Mouse (Mus musculus): Measurements from ENCODE around the gene Tex9.

Gene Tex9

DNA sequence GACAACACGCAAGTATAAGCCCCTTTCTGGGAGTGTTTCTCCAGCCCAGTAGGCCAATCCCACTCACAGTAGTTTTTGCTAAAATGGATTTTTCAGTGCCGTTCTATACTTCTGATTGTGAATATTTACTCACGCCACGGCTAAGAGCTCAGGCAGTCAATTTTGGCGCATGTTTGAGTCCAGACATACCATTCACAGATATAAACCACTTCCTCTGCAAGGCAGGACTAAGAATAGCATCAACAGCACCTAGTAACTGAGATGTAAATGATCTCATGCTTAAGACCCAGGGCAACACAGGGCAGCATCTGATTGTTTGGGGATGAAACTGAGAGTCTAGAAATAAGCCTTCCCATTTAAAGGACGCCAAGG, at the start of gene Tex9:
TSS of gene Tex9 (minus strand) at position 19 of the 372 bp plus-strand sequence.
- no peak for DNase-seq (ENCODE audit: low spot score)

DNA sequence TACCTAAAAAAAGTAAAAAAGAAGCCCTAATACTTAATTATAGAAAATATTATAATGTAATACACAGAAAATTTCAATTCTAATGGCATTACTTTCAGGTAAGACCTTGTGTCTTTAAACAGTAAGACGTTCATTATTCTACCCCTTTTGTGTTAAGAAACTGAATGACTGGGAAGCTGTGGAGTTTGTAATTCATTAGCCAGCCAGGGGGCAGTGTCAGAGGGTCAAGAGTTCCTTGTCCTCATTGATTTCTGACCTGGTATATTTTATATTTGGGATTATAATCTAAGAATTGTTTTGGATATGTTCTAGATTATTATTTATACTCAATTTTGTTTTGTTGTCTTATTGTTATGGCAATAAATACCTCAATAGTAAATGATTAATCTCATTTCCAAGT, 45.1 kb upstream of the Tex9 start:
- DNase-seq (ENCODE audit: low spot score), result no peak

DNA sequence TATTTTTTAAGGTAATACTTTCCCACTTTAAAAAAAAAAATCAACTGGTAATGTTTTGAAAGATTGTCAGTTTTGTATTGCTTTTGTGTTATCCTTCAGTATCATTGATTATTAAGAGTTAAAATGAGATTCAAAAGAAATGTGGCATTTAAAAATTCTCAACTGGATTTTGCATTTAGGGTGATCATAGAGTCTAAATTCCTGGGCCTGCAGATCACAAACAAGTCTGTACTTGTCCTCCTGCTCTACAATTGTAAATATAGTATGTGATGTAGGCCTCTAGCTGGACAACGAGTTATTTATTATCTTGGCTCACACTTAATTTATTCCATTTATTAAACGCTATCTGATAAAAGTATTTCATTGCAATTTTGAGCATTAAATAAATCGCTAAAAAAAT, 43.4 kb upstream of the Tex9 start:
- no peak for DNase-seq (ENCODE audit: low spot score)

DNA sequence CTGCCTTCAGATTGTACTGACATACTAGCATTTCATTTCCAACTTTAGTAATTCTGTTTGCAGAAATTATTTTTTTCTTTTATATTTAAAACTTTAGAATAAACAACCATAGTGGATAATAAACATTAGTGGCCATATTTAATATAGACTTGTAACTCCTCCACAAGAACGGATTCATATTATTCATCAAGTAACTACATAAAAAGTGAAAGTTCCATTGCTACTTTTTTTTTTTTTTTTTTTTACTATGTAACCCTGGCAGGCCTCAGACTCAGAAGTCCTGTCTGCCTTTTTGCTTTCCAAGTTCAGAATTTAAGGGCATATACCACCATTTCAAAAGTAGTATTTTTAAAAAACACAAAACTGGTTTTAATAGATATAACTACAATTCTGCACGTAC, 43.0 kb upstream of the Tex9 start:
- DNase-seq (ENCODE audit: low spot score), result no peak

DNA sequence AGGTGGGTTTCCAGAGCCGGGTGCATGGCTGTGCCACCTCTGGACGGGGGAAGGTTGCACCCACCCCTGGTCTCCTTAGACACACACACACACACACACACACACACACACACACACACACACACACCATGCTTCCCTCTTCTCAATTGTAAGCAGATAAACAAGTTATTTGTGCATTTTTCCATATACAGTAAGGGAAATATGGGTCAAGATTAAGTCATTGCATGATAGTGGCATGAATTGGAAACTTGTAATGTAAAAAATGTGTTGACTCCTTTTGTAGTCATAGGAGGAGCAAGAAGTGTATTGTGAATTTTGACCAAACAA, 41.0 kb upstream of the Tex9 start:
- no peak for DNase-seq (ENCODE audit: low spot score)

DNA sequence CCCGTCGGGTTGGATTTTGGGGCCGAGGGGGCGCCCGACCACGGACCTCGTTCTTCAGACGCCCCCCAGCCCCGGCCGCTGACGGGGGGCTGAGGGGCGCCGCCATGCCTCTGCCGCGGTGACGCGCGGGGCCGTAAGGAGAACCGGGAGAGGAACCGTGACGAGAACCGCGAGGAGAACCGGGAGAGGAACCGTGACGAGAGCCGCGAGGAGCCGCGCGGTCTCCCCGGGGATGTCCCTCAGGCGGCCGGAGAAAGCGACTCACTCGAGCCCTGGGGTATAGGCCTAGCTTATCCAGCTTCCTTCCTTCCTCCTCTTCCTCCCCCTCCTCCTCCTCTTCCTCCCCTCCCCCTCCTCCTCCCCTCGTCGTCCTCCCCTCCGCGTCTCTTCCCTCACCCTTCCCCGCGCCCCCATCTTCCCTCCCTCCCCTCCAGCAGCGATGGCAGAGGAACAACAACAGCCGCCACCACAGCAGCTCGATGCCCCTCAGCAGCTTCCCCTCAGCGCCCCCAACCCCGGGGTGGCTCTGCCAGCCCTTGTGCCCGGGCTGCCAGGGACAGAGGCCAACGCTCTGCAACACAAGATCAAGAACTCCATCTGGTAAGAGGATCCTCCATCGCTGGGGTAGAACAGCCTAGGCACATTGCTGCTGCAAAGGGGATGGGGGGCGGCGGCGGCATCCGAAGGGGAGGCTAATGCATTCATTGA, 40.5 kb upstream of the Tex9 start:
- DNase-seq (ENCODE audit: low spot score), result peak; percentile 42

DNA sequence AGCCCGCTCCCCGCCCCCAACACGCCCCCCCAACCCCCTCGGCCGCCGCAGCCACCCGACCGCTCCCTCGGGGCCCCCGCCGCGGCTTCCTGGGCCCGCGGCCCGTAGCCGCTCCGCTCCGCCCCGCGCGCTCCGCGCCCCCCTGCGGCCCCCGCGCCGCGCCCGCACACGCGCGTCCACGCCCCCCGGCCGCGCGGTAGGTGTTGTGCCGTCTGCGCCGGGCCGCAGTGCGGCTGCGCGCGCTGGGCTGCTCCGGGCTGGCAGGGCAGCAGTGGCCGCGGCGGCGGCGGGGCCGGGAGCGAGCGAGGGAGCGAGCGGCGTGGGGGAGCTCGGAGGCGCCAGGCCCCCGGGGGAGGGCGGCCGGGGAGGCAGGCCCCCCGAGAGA, 40.0 kb upstream of the Tex9 start, which contains the start of gene Rfx7:
TSS of gene Rfx7 (plus strand) at position 245 of the 385 bp plus-strand sequence.
- peak; percentile 77 for DNase-seq (ENCODE audit: low spot score)

DNA sequence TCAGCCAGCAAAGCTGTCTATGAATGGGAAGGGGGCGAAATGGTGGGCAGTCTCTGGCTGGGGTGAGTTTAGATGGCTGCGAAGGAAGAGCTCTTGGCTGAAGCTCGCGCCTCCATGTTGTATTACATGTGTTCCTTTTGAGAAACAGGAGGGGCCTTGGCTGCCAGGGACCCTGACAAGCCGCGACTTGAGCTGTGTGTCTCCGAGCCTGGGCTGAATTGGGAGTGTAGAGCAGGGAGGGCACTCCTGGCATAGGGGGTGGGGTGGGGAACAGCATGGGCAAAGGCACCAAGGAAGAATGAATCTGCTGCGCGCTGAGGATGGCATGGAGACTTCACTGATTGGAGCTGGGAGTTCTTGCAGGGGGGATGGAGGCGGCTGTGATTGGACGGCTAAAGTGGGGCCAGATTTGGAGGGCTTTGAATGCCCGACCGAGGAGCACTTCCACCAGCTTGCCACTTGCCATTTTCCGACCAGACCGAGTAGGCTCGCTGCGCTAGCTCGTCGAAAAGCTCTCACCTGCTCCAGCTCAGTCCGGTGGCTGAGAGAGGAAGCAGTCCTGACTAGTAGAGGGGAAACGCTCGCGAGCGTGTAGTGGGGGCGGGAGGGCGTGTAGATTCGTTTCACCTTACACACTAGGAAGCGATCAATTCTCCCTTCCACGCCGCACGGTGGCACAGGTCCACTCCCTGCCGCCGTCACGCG, 39.4 kb upstream of the Tex9 start:
- peak; percentile 82 for DNase-seq (ENCODE audit: low spot score)

DNA sequence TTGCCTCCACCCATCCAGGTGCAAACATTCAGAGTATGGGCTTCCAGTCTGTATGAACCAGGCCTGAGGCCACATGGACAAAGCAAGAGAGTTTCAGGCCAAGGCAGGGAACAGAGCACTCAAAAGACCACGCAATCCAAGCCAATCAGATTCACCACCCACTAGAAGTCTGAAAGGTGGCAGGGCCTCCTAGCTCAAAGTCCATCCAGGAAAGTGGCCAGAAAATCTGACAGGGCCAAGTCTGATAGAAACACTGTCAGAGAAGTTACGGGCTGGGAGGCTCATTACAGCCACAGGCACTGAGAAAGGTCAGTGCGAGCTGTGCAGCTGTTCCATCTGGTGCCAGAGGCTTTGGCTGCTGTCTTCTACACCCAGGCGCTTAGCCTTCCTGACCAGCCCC, 38.8 kb upstream of the Tex9 start:
- DNase-seq (ENCODE audit: low spot score), result no peak

DNA sequence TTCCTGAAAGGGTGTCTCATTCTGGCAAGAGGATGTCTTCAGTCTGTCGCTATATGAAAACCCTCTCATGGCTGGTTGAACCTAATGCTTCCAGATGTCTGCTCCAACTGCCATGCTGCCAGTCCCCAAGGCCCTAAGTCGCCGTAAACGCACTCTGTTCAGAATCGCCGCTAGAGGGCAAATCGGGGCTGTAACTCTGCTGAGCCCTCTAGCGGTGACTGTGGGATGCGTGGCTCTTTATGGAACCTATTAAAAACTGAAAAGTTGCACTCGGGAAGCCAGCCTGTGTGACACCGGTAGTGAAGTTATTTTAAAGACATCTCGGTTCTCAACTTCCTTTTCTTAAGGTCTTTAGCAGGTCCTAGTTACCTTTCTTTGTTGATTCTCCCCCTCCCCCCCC, 38.2 kb upstream of the Tex9 start:
- peak; percentile 91 for DNase-seq (ENCODE audit: low spot score)

DNA sequence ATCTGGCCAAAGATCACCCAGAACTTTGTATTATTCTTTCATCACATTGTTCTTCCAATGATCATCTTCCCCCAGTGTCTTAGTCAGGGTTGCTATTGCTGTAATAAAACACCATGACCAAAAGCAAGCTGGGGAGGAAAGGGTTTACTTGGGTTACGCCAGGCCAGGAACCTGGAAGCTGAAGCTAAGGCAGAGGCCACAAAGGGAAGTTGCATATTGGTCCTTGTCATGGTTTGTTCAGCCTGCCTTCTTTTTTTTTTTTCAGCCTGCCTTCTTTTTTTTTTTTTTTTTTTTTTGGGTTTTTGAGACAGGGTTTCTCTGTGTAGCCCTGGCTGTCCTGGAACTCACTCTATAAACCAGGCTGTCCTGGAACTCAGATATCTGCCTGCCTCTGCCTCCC, 34.1 kb upstream of the Tex9 start:
- no peak for DNase-seq (ENCODE audit: low spot score)

DNA sequence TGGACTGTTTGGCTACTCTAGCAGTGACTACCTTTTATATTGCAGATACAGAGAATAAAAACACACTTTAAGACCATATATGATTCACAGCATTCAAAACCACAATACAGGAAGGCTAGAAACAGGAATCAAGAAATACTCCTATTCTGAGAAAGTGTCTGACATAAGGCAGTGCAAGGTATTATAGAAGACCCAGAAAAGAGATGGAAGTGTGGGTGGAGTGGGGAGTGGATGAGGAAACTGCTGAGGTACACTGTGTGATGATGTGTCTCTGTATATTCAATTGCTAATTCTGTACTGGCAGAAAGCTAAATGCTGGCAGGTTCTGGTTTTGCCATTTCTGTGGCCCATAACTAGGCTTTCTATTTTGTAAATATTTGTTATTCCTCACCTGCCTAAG, 28.8 kb upstream of the Tex9 start:
- no peak for DNase-seq (ENCODE audit: low spot score)

DNA sequence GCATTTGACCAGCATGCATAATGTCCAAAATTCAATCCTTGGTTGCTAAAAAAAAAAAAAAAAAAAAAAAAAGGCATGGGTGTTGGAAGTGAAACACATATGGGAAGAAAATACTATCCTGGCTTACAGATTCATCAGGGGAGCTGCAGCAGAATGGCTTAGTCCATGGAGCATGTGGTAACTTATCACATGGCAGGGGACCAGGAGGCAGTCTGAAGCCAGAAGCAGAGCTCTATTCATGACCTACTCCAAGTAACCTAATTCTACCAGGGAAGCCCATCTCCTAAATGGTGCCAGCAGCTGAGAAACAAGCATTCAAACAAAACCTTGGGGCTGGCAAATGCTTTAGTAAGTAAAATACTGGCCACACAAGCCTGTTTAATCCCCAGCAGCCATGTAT, 27.2 kb upstream of the Tex9 start:
- no peak for DNase-seq (ENCODE audit: low spot score)

DNA sequence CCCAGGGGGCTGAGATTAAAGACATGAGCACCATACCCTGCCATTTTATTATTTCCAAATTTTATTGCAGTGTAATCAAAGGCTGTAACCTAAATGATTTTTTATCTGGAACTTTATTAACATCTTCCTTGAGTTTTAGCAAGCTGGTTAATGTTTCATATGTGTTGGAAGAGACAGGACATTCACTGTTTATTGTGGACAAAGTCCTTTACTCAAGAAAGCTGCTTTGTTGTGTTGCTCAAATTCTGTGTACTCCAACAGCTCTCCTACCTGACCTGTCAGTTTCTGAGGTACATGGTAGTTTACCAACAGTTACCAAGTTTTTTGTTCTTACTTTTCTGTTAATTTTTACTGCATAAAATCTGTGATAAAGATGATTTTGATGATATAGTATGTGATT, 23.4 kb upstream of the Tex9 start:
- no peak for DNase-seq (ENCODE audit: low spot score)

DNA sequence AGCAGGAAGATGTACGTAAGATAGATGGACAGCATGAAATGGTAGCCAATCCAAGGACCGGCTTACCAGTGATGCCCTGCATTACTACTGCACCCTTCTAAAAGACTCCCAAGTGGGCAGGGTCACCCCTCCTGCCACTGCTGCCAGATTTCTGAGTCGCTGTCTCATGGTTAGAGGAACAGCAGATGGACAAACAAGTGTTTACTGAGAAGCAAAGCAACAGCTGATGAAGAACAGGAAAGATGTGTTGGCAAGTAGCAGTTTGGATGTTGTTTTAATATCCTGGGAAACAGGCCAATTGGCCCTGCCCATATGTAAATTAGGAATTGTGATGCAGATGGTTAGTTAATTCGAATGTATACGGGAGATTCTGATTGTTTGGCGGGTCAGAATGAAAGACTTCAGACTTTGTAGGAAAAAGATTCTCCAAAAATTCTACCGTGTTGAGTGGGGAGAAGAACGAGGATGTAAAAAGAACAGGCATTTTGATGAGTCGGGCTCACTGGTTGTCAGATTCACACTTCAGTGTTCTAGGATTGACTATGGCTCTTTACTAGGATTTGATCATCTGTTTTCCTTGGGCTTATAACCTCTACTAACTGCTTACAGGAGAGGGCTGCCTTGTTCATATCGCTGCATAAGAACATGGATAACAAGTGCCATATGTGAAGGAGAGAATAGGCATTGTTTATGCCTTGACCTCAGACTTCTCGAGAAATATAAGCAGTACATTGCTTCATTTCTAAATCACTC, 20.4 kb upstream of the Tex9 start:
- DNase-seq (ENCODE audit: low spot score), result no peak

DNA sequence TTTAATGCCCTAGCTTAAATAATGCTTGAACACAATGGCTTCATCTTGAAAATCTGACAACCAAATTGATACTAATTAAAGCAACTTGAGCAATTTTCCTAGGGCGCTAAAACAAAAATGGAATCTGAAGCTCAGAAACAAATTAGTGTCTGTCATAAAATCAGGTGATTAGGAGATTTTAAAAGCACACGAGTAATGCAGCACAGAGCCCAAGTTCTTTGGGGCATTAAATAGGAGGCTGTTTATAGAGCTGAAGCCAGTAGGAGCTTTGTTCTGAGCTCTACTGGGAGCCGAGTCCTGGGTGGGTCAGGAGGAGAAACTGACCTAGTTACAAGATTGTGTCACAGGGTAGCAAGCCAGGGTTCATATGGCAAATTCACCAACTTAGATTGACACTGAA, 5.2 kb upstream of the Tex9 start:
- no peak for DNase-seq (ENCODE audit: low spot score)

DNA sequence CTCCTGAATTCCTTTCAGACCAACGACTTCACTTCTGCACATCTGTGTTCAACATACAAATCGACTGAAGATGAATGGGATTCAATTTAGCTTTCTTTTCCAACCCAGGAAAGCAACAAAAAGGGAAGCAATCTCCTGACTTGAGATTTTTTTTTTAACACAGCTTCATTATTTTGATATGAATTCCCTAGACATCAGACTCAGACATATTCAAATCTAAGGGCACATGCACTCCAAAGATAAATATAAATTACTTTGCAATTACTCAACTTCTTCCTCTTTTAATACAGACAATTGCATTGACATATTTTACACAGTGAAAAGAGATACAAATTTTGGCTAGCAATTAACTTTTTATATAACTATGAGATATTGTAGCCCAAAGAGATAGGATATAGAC, 4.7 kb upstream of the Tex9 start:
- no peak for DNase-seq (ENCODE audit: low spot score)

DNA sequence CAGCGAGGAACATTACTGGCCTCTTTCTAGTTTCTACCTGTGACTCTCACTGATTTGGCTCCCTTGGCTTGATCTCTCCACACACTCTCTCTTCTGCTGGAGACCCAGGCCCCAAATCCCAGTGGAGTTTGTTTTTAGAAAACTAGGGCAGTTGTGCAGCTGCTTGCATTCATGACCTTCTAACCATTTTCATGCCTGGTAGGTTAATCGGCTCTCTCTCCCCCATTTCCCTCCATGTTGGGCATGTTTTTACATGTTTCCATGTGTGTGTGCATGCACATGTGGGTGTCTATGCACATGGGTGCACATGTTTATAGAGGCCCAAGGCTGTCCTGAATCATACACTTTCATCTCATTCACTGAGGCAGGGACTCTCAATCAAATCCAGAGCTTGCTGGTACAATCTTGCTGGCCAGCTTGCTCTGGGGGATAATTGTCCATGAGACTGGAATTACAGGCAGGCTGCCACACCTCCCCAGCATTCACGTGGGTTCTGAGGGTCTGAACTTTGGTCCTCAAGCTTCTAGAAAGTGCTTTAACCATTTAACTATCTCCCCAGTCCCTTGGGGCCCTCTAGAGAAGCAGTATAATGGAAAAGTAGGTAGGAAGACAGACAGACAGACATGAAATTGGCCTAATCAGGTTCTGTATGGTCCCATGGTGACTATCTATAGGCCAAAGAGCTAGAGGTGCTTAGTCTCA, 2.1 kb upstream of the Tex9 start:
- DNase-seq (ENCODE audit: low spot score), result no peak

DNA sequence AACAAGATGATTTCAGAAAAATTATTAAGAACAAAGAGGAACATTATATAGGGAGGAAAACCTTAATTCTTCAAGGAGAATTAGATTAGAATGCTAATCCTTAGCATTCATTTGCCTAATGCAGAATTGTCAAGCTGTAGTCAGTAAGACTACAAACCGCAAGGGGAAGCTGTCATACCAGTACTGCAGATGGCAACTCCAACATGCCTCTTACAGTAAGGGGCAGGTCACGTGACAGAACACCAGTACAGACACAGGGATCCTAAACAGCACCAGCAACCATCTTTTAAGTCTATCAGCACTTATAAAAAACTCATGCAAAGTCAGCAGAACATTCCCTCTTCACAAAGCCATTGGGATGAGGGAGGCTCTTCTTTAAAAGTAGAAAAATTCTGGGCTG, 1.5 kb upstream of the Tex9 start:
- DNase-seq (ENCODE audit: low spot score), result no peak

DNA sequence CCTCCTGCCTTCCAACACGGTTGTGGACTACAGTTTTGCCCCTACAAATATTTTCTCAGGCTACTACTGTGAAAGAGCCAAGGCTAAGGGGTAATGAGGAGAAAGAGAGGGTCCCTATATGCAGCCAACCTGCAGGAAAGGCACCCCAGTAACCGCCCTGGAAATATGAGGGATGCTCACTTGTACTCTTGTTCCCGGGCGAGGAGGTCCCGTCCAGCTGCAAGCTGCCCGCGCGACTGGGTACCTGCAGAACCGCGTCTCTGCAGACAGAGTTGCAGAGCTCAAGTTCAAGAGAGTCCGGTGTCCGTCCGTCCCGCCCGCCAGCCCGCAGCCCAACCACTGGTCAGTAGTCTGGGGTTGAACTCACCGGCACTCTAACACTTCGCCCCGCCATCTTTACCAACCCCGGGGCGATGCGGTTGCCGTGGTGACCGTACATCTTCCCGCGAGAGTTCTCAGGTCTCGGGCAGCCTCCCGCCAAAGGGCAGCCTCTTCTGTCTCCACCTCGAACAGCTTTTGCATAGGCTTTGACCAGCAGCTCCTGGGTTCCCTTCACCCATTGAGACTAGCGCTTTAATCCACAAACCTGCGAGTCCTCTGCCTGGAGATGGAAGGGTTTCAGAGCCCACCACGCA, 336 bp downstream of the Tex9 start:
- DNase-seq (ENCODE audit: low spot score), result peak; percentile 88

DNA sequence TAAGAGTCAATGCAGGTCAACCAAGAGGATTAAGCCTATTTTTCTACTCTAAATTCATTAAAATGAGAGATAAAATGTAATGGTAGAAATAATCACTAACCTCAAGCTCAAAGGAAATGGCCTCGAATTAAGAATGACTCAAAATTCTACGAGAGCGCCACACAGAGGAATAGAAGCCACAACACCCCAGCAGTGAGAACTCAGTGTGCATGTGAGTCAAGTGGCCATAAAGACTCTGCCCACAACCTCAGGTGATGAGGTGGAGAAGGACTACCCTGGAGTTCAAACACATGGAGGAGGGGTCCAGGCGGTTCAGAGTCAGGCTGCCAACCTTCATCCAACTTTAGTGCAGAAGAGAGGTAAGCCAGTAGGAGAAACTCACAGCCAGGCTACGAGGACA, 2.9 kb downstream of the Tex9 start:
- no peak for DNase-seq (ENCODE audit: low spot score)

DNA sequence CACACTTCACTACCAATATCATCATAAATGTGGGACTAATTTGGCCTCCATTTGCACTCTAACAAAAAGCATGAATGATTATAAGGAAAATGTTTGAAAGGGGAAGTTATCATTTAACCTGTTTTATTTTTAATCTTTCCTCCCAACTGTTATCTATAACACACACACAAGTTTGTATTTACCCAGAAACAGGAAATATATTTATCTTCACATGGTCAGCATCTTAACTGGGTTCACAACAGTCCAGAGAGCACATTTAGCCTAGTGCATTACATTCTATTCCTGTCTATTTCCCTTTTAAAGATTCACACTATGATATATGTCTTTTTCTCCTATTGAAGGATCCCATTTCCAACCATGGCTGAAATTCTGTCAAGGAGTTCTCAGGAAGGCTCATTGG, 3.5 kb downstream of the Tex9 start:
- no peak for DNase-seq (ENCODE audit: low spot score)
